Mouse (Mus musculus): ENCODE data around the gene Cdk5rap1. TPM values are rescaled to one million over a fixed set of nuclear protein-coding genes. Genes with fewer than 3 reads are reported as not detected.
A peak's percentile ranks its signal among the peaks of the same experiment; 100 is the strongest.
"Not testable (repeated sequence)": the region's sequence is repeated elsewhere in the genome, so short reads cannot be mapped to it uniquely, and the experiment has no call there.

Gene Cdk5rap1
- polyA plus RNA-seq, 1 experiment from 2014 or later, result 13.6 TPM

- Histone ChIP-seq H3K27ac (peak overlapping the region; percentile 82), H3K9me3 (replicated peaks) (no peaks in the 10 kb centered on the region), H3K27me3 (no peaks in the 10 kb centered on the region), H3K9ac (no peak overlapping the region), H3K4me1 (replicated peaks) (peaks cover 22% of the 10 kb centered on the region), H3K4me3 (no peak overlapping the region), H3K36me3 (peaks cover 14% of the 10 kb centered on the region; the same call in 1 of the 2 replicates), H3K4me2 (no peak overlapping the region)
- 59% methylated on average over 6 of the region's 6 CpGs for WGBS
- ATAC-seq (replicated peaks; ENCODE audit: insufficient number of reproducible peaks, insufficient read depth, low FRiP score, low read depth), result no peak
Observed at GRCm38 (mm10) chr2:154373961-154374632, 1.3 kb upstream of the Cdk5rap1 start.

- ATAC-seq (replicated peaks; ENCODE audit: insufficient number of reproducible peaks, insufficient read depth, low FRiP score, low read depth), result peak; percentile 69
- peaks cover 24% of the 10 kb centered on the region for H3K36me3 ChIP-seq
Observed at GRCm38 (mm10) chr2:154372151-154372829, 520 bp downstream of the Cdk5rap1 start.

DNA sequence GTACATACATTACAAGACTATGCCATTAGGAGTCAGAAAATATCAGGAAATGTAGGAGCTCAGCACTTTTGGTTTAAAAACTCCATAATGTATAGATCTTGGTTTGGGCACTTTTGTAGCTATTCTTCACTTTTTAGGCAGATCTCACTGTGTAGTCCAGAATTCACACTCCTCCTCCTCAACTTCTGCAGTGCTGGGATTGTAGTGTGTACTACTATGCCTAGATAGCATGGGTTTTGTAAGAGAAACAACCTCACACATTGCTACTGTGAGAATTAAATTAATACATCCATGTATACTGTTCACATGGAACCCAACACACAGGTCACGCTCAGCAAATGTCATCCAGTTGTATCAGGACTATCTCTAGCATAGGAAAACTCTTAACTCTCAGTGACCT lies 5.3 kb downstream of the Cdk5rap1 start:
- peaks cover 46% of the 10 kb centered on the region for H3K36me3 ChIP-seq
- no peaks in the 10 kb centered on the region for H3K27me3 ChIP-seq
- no peaks in the 10 kb centered on the region for H3K4me1 ChIP-seq (replicated peaks)
- no peak overlapping the region for H3K27ac ChIP-seq
- H3K4me2 ChIP-seq, result no peak overlapping the region
- H3K9me3 ChIP-seq (replicated peaks), result no peaks in the 10 kb centered on the region
- no peak overlapping the region for H3K9ac ChIP-seq
- no peak for ATAC-seq (replicated peaks; ENCODE audit: insufficient number of reproducible peaks, insufficient read depth, low FRiP score, low read depth)
- H3K4me3 ChIP-seq, result no peak overlapping the region
- WGBS, result 84% methylated on average over 1 of the region's 1 CpGs

More at GRCm38 (mm10) chr2:154372151-154372829, 520 bp downstream of the Cdk5rap1 start:
- peaks cover 22% of the 10 kb centered on the region for H3K4me1 ChIP-seq (replicated peaks)
- H3K9ac ChIP-seq, result peak overlapping the region; percentile 96
- peak overlapping the region; percentile 83 for H3K4me2 ChIP-seq
- H3K27ac ChIP-seq, result peak overlapping the region; percentile 96
- WGBS, result under 1% methylated on average over 42 of the region's 42 CpGs
- no peaks in the 10 kb centered on the region for H3K27me3 ChIP-seq
- H3K4me3 ChIP-seq, result peak overlapping the region; percentile 82
- H3K9me3 ChIP-seq (replicated peaks), result no peaks in the 10 kb centered on the region

- Histone ChIP-seq H3K4me2 (peak overlapping the region; percentile 43), H3K27ac (peak overlapping the region; percentile 21), H3K4me3 (peak overlapping the region; percentile 37), H3K36me3 (peaks cover 32% of the 10 kb centered on the region), H3K9ac (0 out of 2 replicates have a peak overlapping the region, but pooled peaks have one; percentile 3)
- H3K27me3 ChIP-seq; H3K9me3 ChIP-seq (replicated peaks); H3K4me1 ChIP-seq (replicated peaks); ATAC-seq (replicated peaks; ENCODE audit: insufficient number of reproducible peaks, insufficient read depth, low FRiP score, low read depth): not testable (repeated sequence)
- 67% methylated on average over 16 of the region's 19 CpGs for WGBS
Observed at GRCm38 (mm10) chr2:154354000-154354425, 18.8 kb downstream of the Cdk5rap1 start.

- no peak overlapping the region for H3K27ac ChIP-seq
- H3K36me3 ChIP-seq, result peaks cover 68% of the 10 kb centered on the region
- H3K4me3 ChIP-seq, result no peak overlapping the region
- H3K9ac ChIP-seq, result no peak overlapping the region
- ATAC-seq (replicated peaks; ENCODE audit: insufficient number of reproducible peaks, insufficient read depth, low FRiP score, low read depth), result no peak
- H3K4me2 ChIP-seq, result no peak overlapping the region
- no peaks in the 10 kb centered on the region for H3K4me1 ChIP-seq (replicated peaks)
- H3K27me3 ChIP-seq, result no peaks in the 10 kb centered on the region
- WGBS, result 92% methylated on average over 3 of the region's 3 CpGs
- no peaks in the 10 kb centered on the region for H3K9me3 ChIP-seq (replicated peaks)
Observed at GRCm38 (mm10) chr2:154348152-154348551, 24.7 kb downstream of the Cdk5rap1 start.

DNA sequence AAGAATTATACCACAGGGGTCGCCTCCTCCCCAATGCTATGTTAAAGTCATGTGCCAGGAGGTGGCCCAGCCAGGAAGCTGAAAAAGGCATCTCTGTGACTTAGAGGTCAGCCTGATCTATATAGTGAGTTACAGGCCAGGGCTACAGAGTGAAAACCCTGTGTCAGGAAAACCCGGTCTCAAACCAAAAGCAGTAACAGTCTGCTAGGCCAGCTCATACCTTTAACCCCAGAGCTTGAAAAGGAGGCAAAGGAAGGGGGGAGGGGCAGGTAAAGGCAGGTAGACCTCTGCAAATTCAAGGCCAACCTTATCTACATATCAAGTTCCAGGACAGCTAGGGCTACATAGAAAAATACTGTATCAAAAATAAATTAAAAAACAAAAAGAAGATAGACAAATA lies 33.5 kb downstream of the Cdk5rap1 start:
- H3K27ac ChIP-seq, result no peak overlapping the region
- no peaks in the 10 kb centered on the region for H3K4me1 ChIP-seq (replicated peaks)
- H3K4me3 ChIP-seq, result no peak overlapping the region
- ATAC-seq (replicated peaks; ENCODE audit: insufficient number of reproducible peaks, insufficient read depth, low FRiP score, low read depth), result no peak
- H3K9ac ChIP-seq, result no peak overlapping the region
- H3K9me3 ChIP-seq (replicated peaks), result no peaks in the 10 kb centered on the region
- H3K27me3 ChIP-seq, result no peaks in the 10 kb centered on the region
- WGBS, result 63% methylated on average over 2 of the region's 2 CpGs
- H3K4me2 ChIP-seq, result no peak overlapping the region
- H3K36me3 ChIP-seq, result peaks cover 29% of the 10 kb centered on the region

DNA sequence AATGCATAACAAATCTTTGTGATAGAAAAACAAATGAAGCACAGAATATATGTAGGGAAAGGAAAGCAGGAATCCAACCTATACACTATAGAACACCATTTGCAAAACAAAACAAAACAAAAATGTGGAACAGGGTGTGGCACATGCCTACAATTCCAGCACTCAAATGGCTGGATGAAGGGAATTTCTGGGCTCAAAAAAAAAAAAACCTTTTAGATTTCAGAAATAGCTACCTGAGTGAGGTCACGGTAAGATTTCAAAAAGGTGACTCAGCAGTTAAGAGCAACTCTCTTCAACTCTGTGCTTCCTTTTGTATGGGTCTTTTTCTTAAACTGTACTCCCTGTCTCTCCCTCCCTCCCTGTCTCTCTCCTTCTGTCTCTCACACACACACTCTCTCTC lies 34.6 kb downstream of the Cdk5rap1 start:
- Histone ChIP-seq H3K4me1 (replicated peaks) (no peaks in the 10 kb centered on the region), H3K9ac (no peak overlapping the region), H3K36me3 (peaks cover 24% of the 10 kb centered on the region), H3K9me3 (replicated peaks) (no peaks in the 10 kb centered on the region), H3K4me3 (no peak overlapping the region), H3K27ac (no peak overlapping the region), H3K27me3 (no peaks in the 10 kb centered on the region), H3K4me2 (no peak overlapping the region)
- ATAC-seq (replicated peaks; ENCODE audit: insufficient number of reproducible peaks, insufficient read depth, low FRiP score, low read depth), result no peak
- WGBS, result 57% methylated on average over 1 of the region's 1 CpGs

DNA sequence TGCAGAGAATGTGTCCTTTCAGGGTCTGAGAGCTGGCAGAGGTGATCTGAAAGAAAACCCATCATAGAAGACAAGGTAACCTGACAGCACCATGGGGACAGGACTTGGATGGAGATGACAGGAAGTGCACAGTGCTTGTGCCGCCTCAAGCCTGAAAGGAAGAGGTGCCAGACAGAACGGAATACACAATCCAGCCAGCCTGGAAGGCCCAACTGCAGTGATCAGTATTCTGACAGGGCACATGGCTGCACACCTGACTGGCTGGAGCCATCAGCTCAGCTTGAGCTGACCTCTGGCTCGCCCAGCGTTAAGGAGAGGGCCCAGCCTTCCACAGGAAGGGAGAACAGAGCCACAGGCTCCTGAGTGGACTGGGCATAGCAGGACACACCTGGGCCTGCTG lies 37.2 kb downstream of the Cdk5rap1 start:
- H3K27me3 ChIP-seq, result no peaks in the 10 kb centered on the region
- H3K9me3 ChIP-seq (replicated peaks), result no peaks in the 10 kb centered on the region
- 71% methylated on average over 4 of the region's 4 CpGs for WGBS
- no peak overlapping the region for H3K27ac ChIP-seq
- peaks cover 3% of the 10 kb centered on the region for H3K36me3 ChIP-seq
- no peaks in the 10 kb centered on the region for H3K4me1 ChIP-seq (replicated peaks)
- H3K4me3 ChIP-seq, result no peak overlapping the region
- no peak for ATAC-seq (replicated peaks; ENCODE audit: insufficient number of reproducible peaks, insufficient read depth, low FRiP score, low read depth)
- no peak overlapping the region for H3K9ac ChIP-seq
- no peak overlapping the region for H3K4me2 ChIP-seq

- Histone ChIP-seq H3K27me3 (no peaks in the 10 kb centered on the region), H3K27ac (no peak overlapping the region), H3K4me3 (no peak overlapping the region), H3K36me3 (no peaks in the 10 kb centered on the region), H3K4me2 (no peak overlapping the region), H3K9ac (no peak overlapping the region), H3K9me3 (replicated peaks) (no peaks in the 10 kb centered on the region), H3K4me1 (replicated peaks) (no peaks in the 10 kb centered on the region)
- ATAC-seq (replicated peaks; ENCODE audit: insufficient number of reproducible peaks, insufficient read depth, low FRiP score, low read depth), result no peak
- 76% methylated on average over 3 of the region's 3 CpGs for WGBS
Observed at GRCm38 (mm10) chr2:154326852-154327251, 46.0 kb downstream of the Cdk5rap1 start.

DNA sequence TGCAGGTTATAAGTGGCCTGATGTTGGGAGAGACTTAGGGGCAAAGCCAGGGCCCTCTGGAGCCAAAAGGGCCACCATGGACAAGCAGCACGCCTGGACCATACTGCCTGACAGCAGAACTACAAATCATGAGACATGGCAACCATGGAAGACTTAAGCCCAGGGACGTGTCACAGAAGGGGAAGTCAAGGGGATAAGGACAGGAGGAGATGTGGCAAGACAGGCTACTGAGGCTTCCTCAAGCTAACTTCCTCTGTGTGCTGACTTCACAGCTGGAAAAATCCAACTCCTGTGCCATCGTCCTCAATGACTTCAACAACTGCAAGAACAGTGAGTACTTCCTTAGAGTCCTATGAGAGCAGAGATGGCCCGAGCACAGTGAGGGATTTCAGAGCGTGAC lies 59.0 kb downstream of the Cdk5rap1 start:
- not testable (repeated sequence) for H3K4me3 ChIP-seq; H3K27ac ChIP-seq; H3K36me3 ChIP-seq; H3K9ac ChIP-seq; ATAC-seq (replicated peaks; ENCODE audit: insufficient number of reproducible peaks, insufficient read depth, low FRiP score, low read depth); H3K4me1 ChIP-seq (replicated peaks); H3K9me3 ChIP-seq (replicated peaks); H3K27me3 ChIP-seq; H3K4me2 ChIP-seq
- 71% methylated on average over 5 of the region's 5 CpGs for WGBS

DNA sequence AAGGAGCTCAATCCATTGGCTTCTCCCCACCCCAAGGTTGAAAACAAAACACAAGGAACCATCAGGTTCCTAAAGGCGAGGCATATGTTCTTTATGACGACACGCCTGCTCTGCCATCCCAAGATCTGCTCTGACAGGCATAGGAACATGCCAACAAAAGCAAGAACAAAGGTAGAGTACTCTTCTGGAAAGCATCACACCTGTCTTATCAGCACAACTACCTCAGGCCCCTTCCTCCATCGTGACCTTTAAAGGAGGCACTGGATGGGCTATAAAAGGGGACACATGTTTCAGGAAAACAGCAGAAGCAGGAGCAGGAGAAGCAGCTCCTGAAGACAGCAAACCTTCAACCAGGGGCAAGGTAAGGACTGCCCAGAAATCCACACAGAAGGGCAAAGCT lies 65.9 kb downstream of the Cdk5rap1 start, which contains the start of gene Bpifb9b:
Gene Bpifb9b, plus strand, starts transcription at position 301 of the 400 bp plus-strand sequence.
- not testable (repeated sequence) for H3K4me2 ChIP-seq; H3K36me3 ChIP-seq; ATAC-seq (replicated peaks; ENCODE audit: insufficient number of reproducible peaks, insufficient read depth, low FRiP score, low read depth); H3K27ac ChIP-seq; H3K9ac ChIP-seq; H3K4me1 ChIP-seq (replicated peaks); H3K4me3 ChIP-seq; H3K9me3 ChIP-seq (replicated peaks); H3K27me3 ChIP-seq
- 68% methylated on average over 4 of the region's 4 CpGs for WGBS

GRCm38 (mm10) chr2:154304604-154305003 lies 68.2 kb downstream of the Cdk5rap1 start:
- not testable (repeated sequence) for H3K9ac ChIP-seq; H3K4me3 ChIP-seq; H3K27ac ChIP-seq; H3K27me3 ChIP-seq; H3K4me2 ChIP-seq; H3K4me1 ChIP-seq (replicated peaks); H3K36me3 ChIP-seq; ATAC-seq (replicated peaks; ENCODE audit: insufficient number of reproducible peaks, insufficient read depth, low FRiP score, low read depth); H3K9me3 ChIP-seq (replicated peaks)
- WGBS, result 81% methylated on average over 1 of the region's 3 CpGs
